Mouse (Mus musculus) MEL-GATA-1-ER (cell line): ENCODE measurements around the gene Uckl1.

ENCODE experiments used
- DNase-seq: peaks from one replicate; pipeline ENCODE4 v3.0.0-alpha.2; 2012; ENCODE audit warnings: low read depth; ENCODE audit errors: extremely low read depth

Gene Uckl1

DNA sequence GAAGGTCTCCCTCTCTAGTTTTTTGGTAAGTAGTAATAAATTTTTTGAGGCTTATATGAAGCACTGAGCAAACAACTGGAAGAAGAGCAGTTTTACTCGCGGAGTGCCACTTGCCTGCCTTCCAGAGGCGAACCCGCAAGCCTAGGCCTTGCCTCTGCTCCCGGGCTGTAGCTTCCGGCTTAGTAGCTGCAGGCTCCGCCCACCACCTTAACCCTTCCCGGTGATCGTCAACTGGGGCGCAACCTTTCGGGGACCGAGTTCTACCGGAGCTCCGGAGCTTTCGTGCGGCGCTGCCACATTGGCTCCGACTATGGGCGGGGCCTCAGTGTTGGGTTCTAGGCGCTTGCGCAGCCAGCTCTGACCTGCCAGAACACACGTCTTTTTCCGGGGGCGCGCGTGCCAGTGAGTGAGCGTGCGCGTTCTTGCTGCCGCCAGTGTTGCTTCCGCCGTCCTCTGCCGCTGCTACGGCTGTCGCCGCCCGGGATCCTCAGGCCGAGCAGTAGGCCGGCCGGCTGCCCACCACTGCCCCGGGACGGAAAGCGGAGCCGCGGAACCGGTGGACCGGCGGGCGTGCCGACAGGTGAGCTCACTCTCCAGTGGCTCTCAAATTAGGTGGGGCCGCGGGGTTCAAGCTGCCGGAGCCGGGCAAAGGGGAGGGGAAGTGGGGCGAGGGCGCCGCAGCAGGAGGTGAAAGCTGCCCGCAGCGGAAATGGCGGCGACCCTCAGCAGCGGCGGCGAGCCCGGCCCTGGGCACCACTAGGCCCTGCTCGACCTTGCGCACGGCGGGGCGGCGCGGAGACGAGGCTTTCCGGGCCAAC is 64.4 kb downstream of the Uckl1 start, which contains the start of gene Dnajc5:
TSS of gene Dnajc5 (plus strand) at position 368 of the 818 bp plus-strand sequence.
- peak; percentile 93 for DNase-seq

DNA sequence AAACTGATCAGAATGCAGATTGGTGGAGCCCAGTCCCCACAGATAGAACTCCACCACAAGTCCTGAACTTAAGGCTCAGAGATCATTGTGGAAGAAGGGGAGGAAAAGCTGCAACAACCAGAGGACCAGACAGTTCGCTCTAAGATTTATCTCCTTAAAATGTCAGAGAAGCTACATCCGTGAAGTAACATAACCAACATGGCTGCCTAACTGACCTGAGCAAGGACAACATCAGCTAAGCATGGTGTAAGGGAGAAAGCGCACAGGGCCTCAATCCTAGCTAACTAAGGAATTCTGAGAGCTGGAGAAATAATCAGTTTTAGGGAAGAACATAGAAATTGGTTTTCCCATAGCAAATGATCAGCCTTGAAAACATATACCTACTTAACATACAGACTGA is 65.5 kb downstream of the Uckl1 start:
- no peak for DNase-seq
